Mouse (Mus musculus): ENCODE data around the gene Ppm1g. TPM values are rescaled to one million over a fixed set of nuclear protein-coding genes. Genes with fewer than 3 reads are reported as not detected.

The Ppm1g gene
- polyA plus RNA-seq, 1 experiment from 2014 or later: 102 TPM

GRCm38 (mm10) chr5:31162462-31162861 is 58.0 kb downstream of the Ppm1g start:
- Histone ChIP-seq H3K9me3 (ENCODE audit: control insufficient read depth, low read length) (no peaks in the 10 kb centered on the region), H3K4me3 (ENCODE audit: low read depth, low read length) (no peak overlapping the region), H3K27ac (replicated peaks; ENCODE audit: low read depth, low read length) (no peak overlapping the region), H3K4me2 (ENCODE audit: low read depth, low read length) (no peak overlapping the region), H3K4me1 (ENCODE audit: control insufficient read depth, insufficient read depth, low read length) (no peaks in the 10 kb centered on the region), H3K36me3 (ENCODE audit: control insufficient read depth, insufficient read depth, low read length) (peaks cover 97% of the 10 kb centered on the region), H3K27me3 (replicated peaks; ENCODE audit: control insufficient read depth, insufficient read depth, low read length) (no peaks in the 10 kb centered on the region), H3K9ac (ENCODE audit: low read depth, low read length) (no peak overlapping the region)
- no peak for DNase-seq (ENCODE audit: low spot score)
- no peak for ATAC-seq (ENCODE audit: low read depth)

GRCm38 (mm10) chr5:31154152-31154553 is 66.3 kb downstream of the Ppm1g start, which contains the start of gene Mpv17:
Gene Mpv17 (minus strand): TSS chr5:31154251.
- H3K27ac ChIP-seq (replicated peaks; ENCODE audit: low read depth, low read length): peak within 1 kb of the TSS; percentile 67
- WGBS: under 1% methylated on average over 19 of the region's 19 CpGs

DNA sequence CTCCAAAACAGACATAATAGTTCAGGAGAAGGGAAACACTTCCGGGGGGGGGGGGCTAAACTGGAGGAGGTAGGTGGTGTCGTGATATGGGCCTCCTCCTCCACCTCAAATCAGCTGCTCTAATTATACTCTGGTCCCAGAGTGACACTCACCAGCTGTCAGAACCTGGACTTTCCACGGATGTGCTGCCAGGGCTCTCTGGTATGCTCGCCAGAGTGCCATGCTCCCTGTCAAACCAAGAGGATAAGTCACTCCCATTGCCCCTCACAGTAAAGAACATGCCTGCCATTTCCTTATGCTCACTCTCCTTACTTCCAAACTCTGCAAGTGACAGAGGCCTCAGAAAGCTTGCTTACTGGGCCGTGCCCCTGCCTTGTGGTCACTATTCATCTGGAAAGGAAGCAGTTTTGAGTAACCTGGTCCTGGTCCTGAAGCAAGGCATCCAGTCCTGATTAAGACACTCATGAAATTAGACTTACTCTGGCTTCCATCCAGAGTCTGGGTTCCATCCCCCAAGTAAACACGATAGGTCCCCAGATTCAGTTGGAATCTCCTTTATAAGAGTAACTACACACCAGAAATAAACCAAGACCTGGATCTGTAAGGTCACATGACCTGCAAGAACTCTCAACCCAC is 66.9 kb downstream of the Ppm1g start:
- 0 out of 2 replicates have a peak, but pooled peaks have one; percentile 3 for ATAC-seq (ENCODE audit: low read depth)

More at GRCm38 (mm10) chr5:31154152-31154553, 66.3 kb downstream of the Ppm1g start, which contains the start of gene Mpv17:
- peaks cover 42% of the 10 kb centered on the region for H3K36me3 ChIP-seq (ENCODE audit: control insufficient read depth, insufficient read depth, low read length)
- ATAC-seq (ENCODE audit: low read depth) (peak; percentile 96), DNase-seq (ENCODE audit: low spot score) (peak; percentile 95)
- peak within 1 kb of the TSS; percentile 67 for H3K9ac ChIP-seq (ENCODE audit: low read depth, low read length)
- H3K9me3 ChIP-seq (ENCODE audit: control insufficient read depth, low read length): no peaks in the 10 kb centered on the region
- H3K4me1 ChIP-seq (ENCODE audit: control insufficient read depth, insufficient read depth, low read length): peaks cover 5% of the 10 kb centered on the region; the same call in 1 of the 2 replicates
- H3K4me2 ChIP-seq (ENCODE audit: low read depth, low read length): peak within 1 kb of the TSS; percentile 53
- peak within 1 kb of the TSS; percentile 56 for H3K4me3 ChIP-seq (ENCODE audit: low read depth, low read length)
- H3K27me3 ChIP-seq (replicated peaks; ENCODE audit: control insufficient read depth, insufficient read depth, low read length): no peaks in the 10 kb centered on the region

More for the DNA sequence above, 66.9 kb downstream of the Ppm1g start:
- WGBS: 41% methylated on average over 6 of the region's 6 CpGs
- Histone ChIP-seq H3K4me2 (ENCODE audit: low read depth, low read length) (peak overlapping the region; percentile 53), H3K4me3 (ENCODE audit: low read depth, low read length) (peak overlapping the region; percentile 56), H3K9me3 (ENCODE audit: control insufficient read depth, low read length) (no peaks in the 10 kb centered on the region), H3K36me3 (ENCODE audit: control insufficient read depth, insufficient read depth, low read length) (peaks cover 40% of the 10 kb centered on the region), H3K27me3 (replicated peaks; ENCODE audit: control insufficient read depth, insufficient read depth, low read length) (no peaks in the 10 kb centered on the region), H3K27ac (replicated peaks; ENCODE audit: low read depth, low read length) (0 out of 2 replicates have a peak overlapping the region, but pooled peaks have one; percentile 67), H3K4me1 (ENCODE audit: control insufficient read depth, insufficient read depth, low read length) (peaks cover 5% of the 10 kb centered on the region; the same call in 1 of the 2 replicates), H3K9ac (ENCODE audit: low read depth, low read length) (peak overlapping the region; percentile 67)
- DNase-seq (ENCODE audit: low spot score): no peak

Other genes with a start within 250 kb of the Ppm1g start
- 189 and 195 TPM in 2 replicates for gene Atraid, start 172.4 kb downstream of the Ppm1g start, polyA plus RNA-seq (2014; fragmentation: Nextera tagmentation; extraction: Ambion mirVana)
- 14.9 and 17.6 TPM in 2 replicates for gene Slc5a6, start 171.8 kb downstream of the Ppm1g start, polyA plus RNA-seq (2014; fragmentation: Nextera tagmentation; extraction: Ambion mirVana)
- 29.1 and 30.2 TPM in 2 replicates for gene Cad, start 165.9 kb downstream of the Ppm1g start, polyA plus RNA-seq (2014; fragmentation: Nextera tagmentation; extraction: Ambion mirVana)
- not detected in 2 replicates for gene Dnajc5g, start 114.4 kb downstream of the Ppm1g start, polyA plus RNA-seq (2014; fragmentation: Nextera tagmentation; extraction: Ambion mirVana)
- gene Slc30a3, start 112.5 kb downstream of the Ppm1g start, polyA plus RNA-seq (2014; fragmentation: Nextera tagmentation; extraction: Ambion mirVana): 0.84 and 0.93 TPM in 2 replicates
- gene Trim54, start 104.0 kb downstream of the Ppm1g start, polyA plus RNA-seq (2014; fragmentation: Nextera tagmentation; extraction: Ambion mirVana): 11.6 and 16.3 TPM in 2 replicates
- 0.39 TPM in 1 of 2 replicates, not detected in the other for gene Ucn, start 81.9 kb downstream of the Ppm1g start, polyA plus RNA-seq (2014; fragmentation: Nextera tagmentation; extraction: Ambion mirVana)
- gene Mpv17, start 66.4 kb downstream of the Ppm1g start, polyA plus RNA-seq (2014; fragmentation: Nextera tagmentation; extraction: Ambion mirVana): 47.7 and 54.6 TPM in 2 replicates
- gene Gm29609, start 40.8 kb downstream of the Ppm1g start, polyA plus RNA-seq (2014; fragmentation: Nextera tagmentation; extraction: Ambion mirVana): 0.54 and 0.68 TPM in 2 replicates
- gene Gtf3c2, start 40.5 kb downstream of the Ppm1g start, polyA plus RNA-seq (2014; fragmentation: Nextera tagmentation; extraction: Ambion mirVana): 47.5 and 59.9 TPM in 2 replicates
- 124 and 141 TPM in 2 replicates for gene Snx17, start 27.5 kb downstream of the Ppm1g start, polyA plus RNA-seq (2014; fragmentation: Nextera tagmentation; extraction: Ambion mirVana)
- gene Eif2b4, start 27.3 kb downstream of the Ppm1g start, polyA plus RNA-seq (2014; fragmentation: Nextera tagmentation; extraction: Ambion mirVana): 55.5 and 58.0 TPM in 2 replicates
- 5.4 and 5.8 TPM in 2 replicates for gene Zfp513, start 18.4 kb downstream of the Ppm1g start, polyA plus RNA-seq (2014; fragmentation: Nextera tagmentation; extraction: Ambion mirVana)
- 157 and 172 TPM in 2 replicates for gene Nrbp1, start 20.2 kb upstream of the Ppm1g start, polyA plus RNA-seq (2014; fragmentation: Nextera tagmentation; extraction: Ambion mirVana)
- 0.68 and 0.83 TPM in 2 replicates for gene Gm9970, start 20.5 kb upstream of the Ppm1g start, polyA plus RNA-seq (2014; fragmentation: Nextera tagmentation; extraction: Ambion mirVana)
- gene Krtcap3, start 31.0 kb upstream of the Ppm1g start, polyA plus RNA-seq (2014; fragmentation: Nextera tagmentation; extraction: Ambion mirVana): 14.8 and 15.2 TPM in 2 replicates
- gene Ift172, start 70.4 kb upstream of the Ppm1g start, polyA plus RNA-seq (2014; fragmentation: Nextera tagmentation; extraction: Ambion mirVana): 36.7 and 38.4 TPM in 2 replicates
- gene Fndc4, start 75.4 kb upstream of the Ppm1g start, polyA plus RNA-seq (2014; fragmentation: Nextera tagmentation; extraction: Ambion mirVana): 74.4 and 80.6 TPM in 2 replicates
- gene Gckr, start 76.8 kb upstream of the Ppm1g start, polyA plus RNA-seq (2014; fragmentation: Nextera tagmentation; extraction: Ambion mirVana): 0.17 and 0.31 TPM in 2 replicates
- gene Zfp512, start 231.7 kb upstream of the Ppm1g start, polyA plus RNA-seq (2014; fragmentation: Nextera tagmentation; extraction: Ambion mirVana): 39.1 and 43.6 TPM in 2 replicates